Mouse (Mus musculus) T-cell, adult 66 days (primary cell): Measurements from ENCODE around the gene Cdc34b. TPM values are rescaled to one million over a fixed set of nuclear protein-coding genes. Genes with fewer than 3 reads are reported as not detected.

Source experiments
- total RNA-seq, 2 experiments: library from RNA; stranded (reverse); gene quantifications; 3 replicates in 1 of 2; 4 replicates in 1 of 2; pipeline ENCODE4 v1.2.4; 2023

The Cdc34b gene
- total RNA-seq, result under 1 TPM in 1 of 2 experiments, not detected in 1; 0.47 TPM

DNA sequence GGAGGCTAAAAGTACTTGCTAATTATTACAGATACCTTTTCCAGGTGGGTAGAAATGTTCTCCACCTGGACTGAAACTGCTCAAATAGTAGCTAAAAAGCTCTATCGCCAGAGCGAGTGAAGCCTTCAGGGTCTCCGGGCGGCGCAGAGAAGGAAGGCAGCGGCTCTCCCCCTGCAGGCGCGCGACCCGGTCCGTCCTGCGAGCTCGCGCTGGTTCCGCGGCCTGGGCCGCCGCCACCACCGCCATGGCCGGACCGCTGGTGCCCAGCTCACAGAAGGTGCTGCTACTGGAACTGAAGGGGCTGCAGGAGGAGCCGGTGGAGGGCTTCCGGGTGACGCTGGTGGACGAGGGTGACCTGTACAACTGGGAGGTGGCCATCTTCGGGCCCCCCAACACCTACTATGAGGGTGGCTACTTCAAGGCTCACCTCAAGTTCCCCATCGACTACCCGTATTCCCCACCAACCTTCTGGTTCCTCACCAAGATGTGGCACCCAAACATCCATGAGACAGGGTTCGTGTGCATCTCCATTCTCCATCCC, at the start of gene Cdc34b:
Gene Cdc34b (plus strand): TSS at position 51 of the 541 bp plus-strand sequence.

DNA sequence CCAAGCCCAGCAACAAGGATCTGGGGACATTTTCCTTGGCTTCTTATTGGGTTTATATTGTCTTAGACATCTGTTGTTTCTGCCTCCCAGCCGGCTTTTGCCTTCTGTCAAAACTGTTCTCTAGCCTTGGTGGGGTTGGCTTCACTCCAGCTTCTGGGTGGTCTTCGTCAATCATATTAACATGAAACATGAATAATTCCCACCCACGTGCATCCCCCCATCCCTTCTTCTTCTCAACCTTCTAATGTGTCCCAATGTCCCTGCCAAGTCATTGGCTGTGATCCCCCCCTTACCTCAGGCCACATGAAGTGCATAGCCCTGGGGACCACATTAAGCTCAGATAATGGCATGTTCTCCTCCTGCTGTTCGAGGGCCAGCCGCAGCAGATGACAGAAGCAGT, 37.1 kb upstream of the Cdc34b start, which contains the start of gene Gm11541:
Gene Gm11541 (minus strand): TSS at position 28 of the 400 bp plus-strand sequence.

DNA sequence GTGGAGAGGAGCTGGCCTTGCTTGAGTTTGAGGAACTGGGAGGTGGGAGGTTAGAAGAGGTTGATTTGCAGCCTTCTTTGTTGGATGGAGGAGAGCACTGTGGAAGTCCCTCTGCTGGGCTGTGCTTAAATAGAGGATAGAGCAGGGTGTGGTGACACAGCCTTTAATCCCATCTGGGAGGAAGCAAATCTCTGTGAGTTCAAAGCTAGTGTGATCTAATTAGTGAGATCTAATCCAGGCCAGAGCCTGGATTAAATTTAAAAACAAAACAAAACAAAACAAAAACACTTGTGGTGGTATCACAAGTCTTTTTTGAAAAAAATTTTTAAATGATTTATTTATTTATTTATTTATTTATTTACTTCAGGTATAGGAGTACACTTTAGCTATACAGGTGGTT, 41.0 kb downstream of the Cdc34b start, which contains the start of gene Tmem92:
Gene Tmem92 (minus strand): TSS at position 101 of the 400 bp plus-strand sequence.

Other genes starting within 250 kb of the Cdc34b start
- gene Epn3, start 241.8 kb upstream of the Cdc34b start, total RNA-seq, result under 1 TPM in 1 of 2 experiments, not detected in 1; 0.15 TPM
- not detected for gene Mycbpap, start 220.0 kb upstream of the Cdc34b start, total RNA-seq
- 1 to 10 TPM; 5.5 to 7.2 TPM for gene Rsad1, start 192.5 kb upstream of the Cdc34b start, total RNA-seq
- gene Chad, start 176.7 kb upstream of the Cdc34b start, total RNA-seq, result not detected
- gene Acsf2, start 139.9 kb upstream of the Cdc34b start, total RNA-seq, result 10 to 100 TPM; 18.8 to 19.5 TPM
- gene Lrrc59, start 112.0 kb upstream of the Cdc34b start, total RNA-seq, result 10 to 100 TPM; 63.3 to 68.5 TPM
- gene Mrpl27, start 88.0 kb upstream of the Cdc34b start, total RNA-seq, result 10 to 100 TPM; 17.2 to 29.0 TPM
- gene Eme1, start 87.8 kb upstream of the Cdc34b start, total RNA-seq, result 1 to 10 TPM; 4.5 to 5.2 TPM
- gene Xylt2, start 64.3 kb upstream of the Cdc34b start, total RNA-seq, result 10 to 100 TPM; 53.9 to 54.6 TPM
- not detected for gene Gm11541, start 37.3 kb upstream of the Cdc34b start, total RNA-seq
- not detected for gene Tmem92, start 40.9 kb downstream of the Cdc34b start, total RNA-seq
- gene Col1a1, start 194.4 kb downstream of the Cdc34b start, total RNA-seq, result 1 to 10 TPM; 1.5 to 1.8 TPM
- not detected for gene Hils1, start 225.8 kb downstream of the Cdc34b start, total RNA-seq
- not detected for gene Sgca, start 234.5 kb downstream of the Cdc34b start, total RNA-seq
- gene Ppp1r9b, start 249.3 kb downstream of the Cdc34b start, total RNA-seq, result 100 to 1,000 TPM; 172 to 178 TPM